Mouse (Mus musculus): Measurements from ENCODE around the gene Olfr744. TPM values are rescaled to one million over a fixed set of nuclear protein-coding genes. Genes with fewer than 3 reads are reported as not detected.
"Not testable (repeated sequence)": the region's sequence is repeated elsewhere in the genome, so short reads cannot be mapped to it uniquely, and the experiment has no call there.

Olfr744 gene
- total RNA-seq (2021), result not detected
- long read RNA-seq, experiment 1, result 0 reads
- long read RNA-seq, experiment 2, result 0 reads

DNA sequence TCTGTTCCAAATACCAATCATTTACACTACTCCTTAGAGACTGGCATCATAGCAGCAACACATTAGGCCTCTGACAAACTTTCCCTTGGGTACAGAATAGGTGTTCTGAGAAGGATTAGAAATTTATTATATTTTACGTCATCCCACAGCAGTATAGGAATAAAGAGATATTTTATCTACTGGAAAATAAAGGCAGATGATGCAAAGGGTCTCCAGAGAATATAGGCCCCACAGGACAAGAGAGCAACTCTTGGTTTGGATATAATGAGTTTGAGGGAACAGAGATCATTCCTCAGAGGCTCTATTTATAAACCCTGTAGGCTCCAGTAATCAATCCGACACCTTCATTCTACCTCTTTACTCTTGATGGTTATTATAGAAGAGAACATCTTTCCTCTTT, at the start of gene Olfr744:
Olfr744 (plus strand) TSS at position 301 of the 400 bp plus-strand sequence.
- H3K4me3 ChIP-seq, result no peak within 1 kb of the TSS
- DNase-seq, result no peak
- intact Hi-C loops (cut with DNase I), result no loop called here
- no peak for TF ChIP-seq CTCF (IDR thresholded peaks at IDR 0.05)
- H3K27ac ChIP-seq, result no peak within 1 kb of the TSS

GRCm38 (mm10) chr14:50573056-50573455, 41.6 kb upstream of the Olfr744 start:
- H3K27ac ChIP-seq; DNase-seq; H3K4me3 ChIP-seq; intact Hi-C loops (cut with DNase I): not testable (repeated sequence)

GRCm38 (mm10) chr14:50639088-50639487, 24.4 kb downstream of the Olfr744 start, which contains the start of gene Olfr745:
Gene Olfr745, plus strand, starts transcription at chr14:50639388.
- TF ChIP-seq CTCF (IDR thresholded peaks at IDR 0.05), result no peak
- intact Hi-C loops (cut with DNase I), result no loop called here
- H3K4me3 ChIP-seq, result no peak within 1 kb of the TSS
- no peak for DNase-seq
- no peak within 1 kb of the TSS for H3K27ac ChIP-seq

- Histone ChIP-seq H3K4me3 (no peak within 1 kb of the TSS), H3K27ac (no peak within 1 kb of the TSS)
- TF ChIP-seq CTCF (IDR thresholded peaks at IDR 0.05), result no peak
- intact Hi-C loops (cut with DNase I), result no loop called here
- DNase-seq, result no peak
These were observed 32.1 kb downstream of the Olfr744 start, which contains the start of gene Olfr746 for GRCm38 (mm10) chr14:50646783-50647182. Gene Olfr746, plus strand, starts transcription at chr14:50647083.

Other genes starting within 250 kb of the Olfr744 start
- gene Olfr736, start 233.7 kb upstream of the Olfr744 start, total RNA-seq (2021), result not detected
- gene Olfr738, start 207.3 kb upstream of the Olfr744 start, total RNA-seq (2021), result not detected
- not detected for gene Olfr739, start 196.3 kb upstream of the Olfr744 start, total RNA-seq (2021)
- gene Olfr740, start 169.3 kb upstream of the Olfr744 start, total RNA-seq (2021), result not detected
- not detected for gene Olfr741, start 142.1 kb upstream of the Olfr744 start, total RNA-seq (2021)
- not detected for gene Olfr742, start 111.3 kb upstream of the Olfr744 start, total RNA-seq (2021)
- not detected for gene Olfr743, start 93.0 kb upstream of the Olfr744 start, total RNA-seq (2021)
- not detected for gene Olfr745, start 24.5 kb downstream of the Olfr744 start, total RNA-seq (2021)
- gene Olfr746, start 32.2 kb downstream of the Olfr744 start, total RNA-seq (2021), result not detected
- not detected for gene Olfr747, start 78.3 kb downstream of the Olfr744 start, total RNA-seq (2021)
- not detected for gene Olfr748, start 92.5 kb downstream of the Olfr744 start, total RNA-seq (2021)
- not detected for gene Olfr749, start 130.2 kb downstream of the Olfr744 start, total RNA-seq (2021)
- 1 to 10 TPM; 6.2 to 6.4 TPM for gene Ttc5, start 170.6 kb downstream of the Olfr744 start, total RNA-seq (2021)
- gene Ccnb1ip1, start 192.9 kb downstream of the Olfr744 start, total RNA-seq (2021), result not detected
- gene Parp2, start 193.0 kb downstream of the Olfr744 start, total RNA-seq (2021), result 10 to 100 TPM; 10.2 TPM

All from gastrocnemius, adult 2 months (tissue).